In genomic region chr8:117327385-117327837, GRCm38 (mm10) we compare ENCODE assay signal across 8 mouse cellular contexts.
DNase-seq lines count a peak whose midpoint lies in the region; ATAC-seq and TF ChIP-seq lines count a peak whose summit lies in the region.

No protein-coding gene starts in this region.

- no peaks in the 10 kb centered on the region for H3K27me3 ChIP-seq in hindbrain, embryonic 11.5 days (ENCODE audit: control insufficient read depth, insufficient read depth, low read length)
- no peaks in the 10 kb centered on the region for H3K27me3 ChIP-seq in liver, embryonic 11.5 days (replicated peaks; ENCODE audit: control insufficient read depth, insufficient read depth, low read length)
- H3K27me3 ChIP-seq in stomach, postnatal 0 days (ENCODE audit: control insufficient read depth, insufficient read depth, low read length), result no peaks in the 10 kb centered on the region
- no peaks in the 10 kb centered on the region for H3K27me3 ChIP-seq in lung, postnatal 0 days (replicated peaks; ENCODE audit: insufficient read depth, low read length)

- no peak for ATAC-seq in hindbrain, embryonic 11.5 days (ENCODE audit: low FRiP score)
- no peak for ATAC-seq in liver, embryonic 11.5 days (replicated peaks; ENCODE audit: low FRiP score)
- peak; percentile 94 for ATAC-seq in stomach, postnatal 0 days (ENCODE audit: low FRiP score, low TSS enrichment)
- ATAC-seq in lung, postnatal 0 days, result no peak

- intact Hi-C loops in left cerebral cortex, adult 2 months (cut with DNase I), result no loop called here
- intact Hi-C loops in left cerebral cortex, postnatal 14 days (cut with DNase I), result no loop called here

- H3K9ac ChIP-seq in hindbrain, embryonic 11.5 days (ENCODE audit: low read depth, low read length), result 0 out of 2 replicates have a peak overlapping the region, but pooled peaks have one; percentile 15
- H3K9ac ChIP-seq in liver, embryonic 11.5 days (ENCODE audit: low read depth, low read length), result peak overlapping the region; percentile 22; the same call in 1 of the 2 replicates
- H3K9ac ChIP-seq in stomach, postnatal 0 days (ENCODE audit: low read length), result no peak overlapping the region
- H3K9ac ChIP-seq in lung, postnatal 0 days (replicated peaks; ENCODE audit: low read depth), result no peak overlapping the region

- 41% methylated on average over 7 of the region's 7 CpGs for WGBS in hindbrain, embryonic 11.5 days
- 61% methylated on average over 7 of the region's 7 CpGs for WGBS in liver, embryonic 11.5 days
- WGBS in stomach, postnatal 0 days, result 36% methylated on average over 7 of the region's 7 CpGs
- 41% methylated on average over 7 of the region's 7 CpGs for WGBS in lung, postnatal 0 days

- H3K4me1 ChIP-seq in hindbrain, embryonic 11.5 days (replicated peaks; ENCODE audit: control insufficient read depth, insufficient read depth, low read length), result peaks cover 3% of the 10 kb centered on the region; the same call in 1 of the 2 replicates
- peaks cover 33% of the 10 kb centered on the region for H3K4me1 ChIP-seq in liver, embryonic 11.5 days (replicated peaks; ENCODE audit: control insufficient read depth, insufficient read depth, low read length)
- H3K4me1 ChIP-seq in stomach, postnatal 0 days (replicated peaks; ENCODE audit: control insufficient read depth, insufficient read depth), result peaks cover 1% of the 10 kb centered on the region; the same call in 1 of the 2 replicates
- H3K4me1 ChIP-seq in lung, postnatal 0 days (ENCODE audit: insufficient read depth, low read depth, low read length), result peaks cover 8% of the 10 kb centered on the region

- no peak overlapping the region for H3K4me3 ChIP-seq in left cerebral cortex, adult 2 months
- H3K4me3 ChIP-seq in hindbrain, embryonic 11.5 days (ENCODE audit: low read depth, low read length), result no peak overlapping the region
- no peak overlapping the region for H3K4me3 ChIP-seq in liver, embryonic 11.5 days (ENCODE audit: low read depth, low read length)
- no peak overlapping the region for H3K4me3 ChIP-seq in stomach, postnatal 0 days (ENCODE audit: low read depth, low read length)
- no peak overlapping the region for H3K4me3 ChIP-seq in lung, postnatal 0 days (ENCODE audit: low read depth, low read length)

- H3K9me3 ChIP-seq in hindbrain, embryonic 11.5 days (ENCODE audit: control insufficient read depth, low read length), result no peaks in the 10 kb centered on the region
- H3K9me3 ChIP-seq in liver, embryonic 11.5 days (ENCODE audit: control insufficient read depth, low read length), result no peaks in the 10 kb centered on the region
- H3K9me3 ChIP-seq in stomach, postnatal 0 days (ENCODE audit: control insufficient read depth, low read length), result no peaks in the 10 kb centered on the region
- no peaks in the 10 kb centered on the region for H3K9me3 ChIP-seq in lung, postnatal 0 days (ENCODE audit: low read length)

- TF ChIP-seq CTCF in left cerebral cortex, adult 2 months (IDR thresholded peaks at IDR 0.05), result no peak
- TF ChIP-seq CTCF in stomach, postnatal 0 days (IDR thresholded peaks at IDR 0.05; ENCODE audit: low read depth), result no peak
- no peak for TF ChIP-seq CTCF in lung, postnatal 0 days (IDR thresholded peaks at IDR 0.05)

- peak overlapping the region; percentile 50 for H3K27ac ChIP-seq in left cerebral cortex, adult 2 months
- H3K27ac ChIP-seq in hindbrain, embryonic 11.5 days (ENCODE audit: low read depth, low read length), result no peak overlapping the region
- H3K27ac ChIP-seq in liver, embryonic 11.5 days (ENCODE audit: low read depth, low read length), result no peak overlapping the region
- H3K27ac ChIP-seq in stomach, postnatal 0 days (replicated peaks), result peak overlapping the region; percentile 76
- no peak overlapping the region for H3K27ac ChIP-seq in lung, postnatal 0 days (ENCODE audit: low read length)

- H3K4me2 ChIP-seq in hindbrain, embryonic 11.5 days (replicated peaks; ENCODE audit: low read depth, low read length), result no peak overlapping the region
- H3K4me2 ChIP-seq in liver, embryonic 11.5 days, result no peak overlapping the region
- no peak overlapping the region for H3K4me2 ChIP-seq in stomach, postnatal 0 days (replicated peaks; ENCODE audit: low read depth)
- no peak overlapping the region for H3K4me2 ChIP-seq in lung, postnatal 0 days (replicated peaks; ENCODE audit: low read depth, low read length)

- H3K36me3 ChIP-seq in hindbrain, embryonic 11.5 days (ENCODE audit: control insufficient read depth, insufficient read depth, low read length), result no peaks in the 10 kb centered on the region
- H3K36me3 ChIP-seq in liver, embryonic 11.5 days (ENCODE audit: control insufficient read depth, insufficient read depth, low read length), result no peaks in the 10 kb centered on the region; the same call in 1 of the 2 replicates
- H3K36me3 ChIP-seq in stomach, postnatal 0 days (ENCODE audit: control insufficient read depth, insufficient read depth, low read length), result no peaks in the 10 kb centered on the region; the same call in 1 of the 2 replicates
- H3K36me3 ChIP-seq in lung, postnatal 0 days (ENCODE audit: insufficient read depth, low read length), result no peaks in the 10 kb centered on the region

- no peak for DNase-seq in left cerebral cortex, adult 2 months (ENCODE audit: extremely low spot score in 1 of 2, low spot score in 2 of 2)
- no peak for DNase-seq in left cerebral cortex, postnatal 14 days (ENCODE audit: low spot score in 2 of 2)
- DNase-seq in hindbrain, embryonic 11.5 days (ENCODE audit: low spot score), result no peak
- DNase-seq in liver, embryonic 11.5 days (ENCODE audit: low spot score), result no peak
- DNase-seq in stomach, postnatal 0 days (ENCODE audit: low spot score), result peak; percentile 67
- no peak for DNase-seq in gastrocnemius, adult 8-10 months (ENCODE audit: low spot score in 2 of 2)
- no peak for DNase-seq in lung, postnatal 0 days (ENCODE audit: low spot score)
- no peak for DNase-seq in layer of hippocampus, postnatal 36 days

- TF ChIP-seq EP300 in stomach, postnatal 0 days (optimal IDR thresholded peaks at IDR 0.05), result peak; percentile 45
- no peak for TF ChIP-seq EP300 in lung, postnatal 0 days (IDR thresholded peaks at IDR 0.05)

Comparison
In these comparisons a context has a peak if more than half of its experiments do, and no peak if none do; other contexts are left out.
1. H3K27ac ChIP-seq: peak in left cerebral cortex, adult 2 months (single experiment) and stomach, postnatal 0 days (single experiment); none in hindbrain, embryonic 11.5 days (single experiment), liver, embryonic 11.5 days (single experiment) and lung, postnatal 0 days (single experiment).
2. H3K9ac ChIP-seq: peak in hindbrain, embryonic 11.5 days (single experiment) and liver, embryonic 11.5 days (single experiment); none in stomach, postnatal 0 days (single experiment) and lung, postnatal 0 days (single experiment).